Mouse (Mus musculus) heart, embryonic 15.5 days (tissue): ENCODE results near the gene Rnpep. TPM values are rescaled to one million over a fixed set of nuclear protein-coding genes. Genes with fewer than 3 reads are reported as not detected.

Source experiments
- ATAC-seq: fragments of 200-750 bp; cut with Nextera tagmentation; replicated peaks from 2 replicates; pipeline ENCODE4 v1.8.0; 2017; ENCODE audit warnings: low read depth, moderate TSS enrichment; ENCODE audit not compliant: insufficient number of reproducible peaks, insufficient read depth, low FRiP score
- H3K27ac ChIP-seq: fragments of 300-500 bp; sonication (generic); 2 replicates; pipeline ENCODE4 v1.5.1; 2015; ENCODE audit warnings: mild to moderate bottlenecking, inconsistent platforms
- H3K27me3 ChIP-seq: fragments of 300-500 bp; sonication (generic); 2 replicates; pipeline ENCODE4 v1.6.1; 2015; ENCODE audit warnings: inconsistent platforms
- H3K36me3 ChIP-seq: fragments of 300-500 bp; sonication (generic); 2 replicates; pipeline ENCODE4 v1.6.1; 2015; ENCODE audit warnings: mild to moderate bottlenecking, inconsistent platforms
- H3K4me1 ChIP-seq: fragments of 300-500 bp; sonication (generic); replicated peaks from 2 replicates; pipeline ENCODE4 v1.6.1; 2015; ENCODE audit warnings: inconsistent platforms
- H3K4me2 ChIP-seq: fragments of 300-500 bp; sonication (generic); 2 replicates; pipeline ENCODE4 v1.6.1; 2015; ENCODE audit warnings: inconsistent platforms, mild to moderate bottlenecking, moderate library complexity
- H3K4me3 ChIP-seq: fragments of 300-500 bp; sonication (generic); 2 replicates; pipeline ENCODE4 v1.5.1; 2015; ENCODE audit warnings: mild to moderate bottlenecking, inconsistent platforms
- H3K9ac ChIP-seq: fragments of 300-500 bp; sonication (generic); 2 replicates; pipeline ENCODE4 v1.6.1; 2015; ENCODE audit warnings: mild to moderate bottlenecking, inconsistent platforms
- H3K9me3 ChIP-seq: fragments of 300-500 bp; sonication (generic); replicated peaks from 2 replicates; pipeline ENCODE4 v1.6.1; 2016; ENCODE audit warnings: inconsistent platforms
- WGBS: fragments of 180-500 bp; shearing (Covaris S2); methylation state at CpG from one replicate; pipeline ENCODE4 v1.1.7; 2015; ENCODE audit warnings: mixed read lengths; 5-methylcytosine and 5-hydroxymethylcytosine counted together
- polyA plus RNA-seq: library from polyadenylated mRNA; unstranded; fragments of >200 nt; fragmentation: Nextera tagmentation; extraction: Ambion mirVana; gene quantifications from 2 replicates; pipeline ENCODE4 v1.2.1, GENCODE M21; 2015

Rnpep gene
- polyA plus RNA-seq, result 47.2 and 63.0 TPM in 2 replicates

DNA sequence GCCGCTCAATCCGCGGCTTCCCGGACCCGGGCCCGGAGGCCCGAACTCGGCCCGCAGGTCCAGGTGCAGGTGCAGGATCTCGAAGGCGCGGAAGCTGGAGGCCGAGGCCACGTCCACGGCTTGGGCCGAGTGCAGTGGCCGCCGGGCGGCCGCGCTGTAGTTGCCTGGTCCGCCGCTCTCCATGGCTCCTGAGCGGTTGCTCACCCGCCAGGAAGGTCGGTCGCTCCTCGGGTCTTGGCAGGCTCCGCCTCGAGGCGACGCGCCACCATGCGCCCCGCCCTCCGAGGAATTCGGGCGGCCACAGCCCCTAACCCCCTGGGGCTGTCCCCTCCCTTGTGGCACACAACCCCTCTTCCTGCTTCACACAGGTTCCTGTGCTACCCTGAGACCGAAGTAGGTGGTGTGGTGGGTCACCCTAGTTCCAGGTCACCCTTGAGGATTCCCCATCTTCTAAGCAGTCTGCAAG is at the start of gene Rnpep:
Rnpep (minus strand) TSS at position 259 of the 466 bp plus-strand sequence.
- H3K27ac ChIP-seq, result peak within 1 kb of the TSS; percentile 93
- peak within 1 kb of the TSS; percentile 87 for H3K4me2 ChIP-seq
- no peaks in the 10 kb centered on the region for H3K36me3 ChIP-seq
- H3K27me3 ChIP-seq, result no peaks in the 10 kb centered on the region
- H3K9me3 ChIP-seq, result no peaks in the 10 kb centered on the region
- peak; percentile 88 for ATAC-seq
- peak within 1 kb of the TSS; percentile 97 for H3K9ac ChIP-seq
- under 1% methylated on average over 38 of the region's 39 CpGs for WGBS
- peaks cover 31% of the 10 kb centered on the region for H3K4me1 ChIP-seq
- peak within 1 kb of the TSS; percentile 83 for H3K4me3 ChIP-seq

DNA sequence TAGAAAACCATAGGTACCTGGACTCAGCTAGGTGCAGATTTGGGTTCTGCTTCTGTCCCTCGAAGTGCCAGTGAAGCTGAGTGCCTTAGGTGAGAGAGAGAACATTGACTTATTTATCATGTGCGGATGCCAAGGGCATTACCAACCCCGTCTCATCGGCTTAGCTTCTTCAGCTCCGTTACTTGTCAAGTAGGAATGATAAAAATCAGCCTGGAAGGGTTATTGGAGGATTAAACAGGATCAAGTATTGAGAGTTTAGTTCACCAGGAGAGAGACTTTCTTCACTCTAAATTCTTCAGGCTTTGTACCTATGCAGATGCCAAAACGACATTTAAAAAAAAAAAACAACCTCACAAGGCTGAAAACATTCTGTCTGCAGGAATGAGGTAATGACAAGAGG is 46.7 kb upstream of the Rnpep start:
- H3K27me3 ChIP-seq, result no peaks in the 10 kb centered on the region
- no peak for ATAC-seq
- no peak overlapping the region for H3K9ac ChIP-seq
- no peak overlapping the region for H3K4me2 ChIP-seq
- no peak overlapping the region for H3K27ac ChIP-seq
- H3K36me3 ChIP-seq, result no peaks in the 10 kb centered on the region
- WGBS, result 57% methylated on average over 6 of the region's 6 CpGs
- H3K4me1 ChIP-seq, result peaks cover 9% of the 10 kb centered on the region
- H3K4me3 ChIP-seq, result no peak overlapping the region
- H3K9me3 ChIP-seq, result no peaks in the 10 kb centered on the region

DNA sequence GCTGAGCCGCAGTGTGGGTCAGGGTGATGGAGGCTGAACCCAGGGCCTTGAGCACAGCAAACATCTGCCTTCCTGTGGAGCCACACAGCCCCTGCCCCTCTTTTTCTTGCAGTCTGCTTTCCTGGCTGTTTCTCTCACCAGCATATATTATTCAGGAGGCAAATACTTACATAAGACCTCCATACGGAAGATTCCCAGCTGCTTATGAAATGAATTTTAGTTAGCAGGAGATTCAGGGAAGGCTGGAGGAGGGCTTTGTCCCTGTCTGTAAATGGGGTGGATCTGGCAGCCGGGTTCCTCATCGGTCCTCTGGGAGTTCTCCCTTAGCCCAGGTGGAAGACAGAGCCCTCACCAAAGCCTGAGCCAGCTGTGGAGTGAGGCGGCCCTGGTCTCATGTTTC is 44.5 kb upstream of the Rnpep start:
- 68% methylated on average over 5 of the region's 5 CpGs for WGBS
- no peak overlapping the region for H3K4me3 ChIP-seq
- H3K9ac ChIP-seq, result no peak overlapping the region
- H3K4me1 ChIP-seq, result peaks cover 18% of the 10 kb centered on the region
- no peaks in the 10 kb centered on the region for H3K9me3 ChIP-seq
- no peak overlapping the region for H3K27ac ChIP-seq
- ATAC-seq, result no peak
- H3K27me3 ChIP-seq, result no peaks in the 10 kb centered on the region
- no peak overlapping the region for H3K4me2 ChIP-seq
- H3K36me3 ChIP-seq, result no peaks in the 10 kb centered on the region

DNA sequence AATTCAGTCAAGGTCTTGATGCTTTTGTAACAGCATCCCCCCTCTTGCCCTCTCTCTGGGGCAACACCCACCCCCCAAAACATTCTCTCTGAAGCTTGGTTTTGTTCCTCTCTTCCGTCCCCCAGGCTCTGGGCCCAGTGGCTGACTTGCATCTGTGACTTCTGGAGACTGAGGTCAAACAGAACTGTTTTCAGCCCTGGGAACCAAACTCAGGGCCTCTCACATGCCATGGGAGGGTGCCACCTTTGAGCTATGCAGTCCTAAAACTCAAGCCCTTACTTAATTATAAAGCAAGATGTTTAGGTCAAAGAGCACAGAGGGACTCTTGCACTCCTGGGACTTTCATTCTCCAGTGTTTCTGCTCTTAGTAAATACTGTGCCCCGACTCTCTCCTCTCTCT is 42.0 kb upstream of the Rnpep start:
- no peaks in the 10 kb centered on the region for H3K36me3 ChIP-seq
- H3K4me3 ChIP-seq, result no peak overlapping the region
- H3K4me2 ChIP-seq, result no peak overlapping the region
- no peaks in the 10 kb centered on the region for H3K27me3 ChIP-seq
- no peak overlapping the region for H3K27ac ChIP-seq
- no peaks in the 10 kb centered on the region for H3K9me3 ChIP-seq
- WGBS, result 83% methylated on average over 2 of the region's 2 CpGs
- ATAC-seq, result no peak
- no peak overlapping the region for H3K9ac ChIP-seq
- peaks cover 13% of the 10 kb centered on the region for H3K4me1 ChIP-seq

DNA sequence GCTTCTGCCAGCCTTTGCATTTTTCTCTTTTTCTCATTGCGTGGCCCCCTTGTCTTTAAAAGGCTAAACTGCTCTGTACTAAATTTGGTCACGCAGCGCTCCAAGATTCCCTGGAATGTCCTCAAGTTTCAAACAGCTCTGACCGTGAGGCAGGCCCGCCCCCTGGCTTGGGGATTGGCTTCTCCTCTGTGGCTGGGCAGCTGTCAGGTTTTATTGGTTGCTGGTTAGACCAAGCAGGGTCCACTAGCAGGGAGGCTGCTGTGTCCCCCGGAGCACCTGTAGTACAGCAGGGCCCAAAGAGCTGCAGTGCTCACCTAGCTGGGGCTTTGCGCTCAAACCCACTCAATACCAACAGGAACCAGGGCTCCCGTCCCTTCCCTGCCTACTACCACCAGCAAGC is 40.7 kb upstream of the Rnpep start, which contains the start of gene Lmod1:
Lmod1 (plus strand) TSS at position 237 of the 400 bp plus-strand sequence.
- Histone ChIP-seq H3K36me3 (no peaks in the 10 kb centered on the region), H3K9ac (peak within 1 kb of the TSS; percentile 39; the same call in 1 of the 2 replicates), H3K4me3 (peak within 1 kb of the TSS; percentile 30), H3K27ac (peak within 1 kb of the TSS; percentile 62; the same call in 1 of the 2 replicates), H3K4me1 (peaks cover 12% of the 10 kb centered on the region), H3K27me3 (peaks cover 4% of the 10 kb centered on the region; the same call in 1 of the 2 replicates), H3K9me3 (no peaks in the 10 kb centered on the region), H3K4me2 (peak within 1 kb of the TSS; percentile 56)
- 12% methylated on average over 8 of the region's 8 CpGs for WGBS
- peak; percentile 53 for ATAC-seq

DNA sequence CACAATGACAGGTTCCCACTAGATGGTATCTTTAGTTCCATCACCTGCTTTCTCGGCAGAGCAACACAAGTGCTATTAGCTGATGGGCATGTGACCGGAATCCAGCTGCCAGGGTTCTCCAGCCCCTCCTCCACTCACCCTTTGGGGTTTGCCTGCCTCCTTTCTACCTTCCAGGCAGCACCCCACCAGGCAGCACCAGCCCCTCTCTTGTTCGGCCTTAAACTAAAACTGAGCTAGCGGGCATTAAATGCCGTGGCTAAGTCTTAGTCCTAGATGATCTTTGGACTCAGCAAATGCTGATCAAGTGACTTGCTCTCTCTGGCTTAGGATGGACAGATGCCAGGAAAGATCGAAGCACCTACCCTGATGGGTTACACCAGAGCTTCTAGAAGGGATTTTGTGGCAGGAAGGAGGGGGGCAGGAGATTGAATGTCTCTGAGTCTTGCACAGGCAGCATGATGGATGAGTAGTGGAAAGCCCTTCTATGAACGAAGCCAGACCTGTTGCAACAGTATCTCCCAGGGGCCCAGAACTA is 39.5 kb upstream of the Rnpep start:
- Histone ChIP-seq H3K4me3 (no peak overlapping the region), H3K27ac (no peak overlapping the region), H3K4me1 (peaks cover 9% of the 10 kb centered on the region), H3K4me2 (no peak overlapping the region), H3K27me3 (peaks cover 4% of the 10 kb centered on the region; the same call in 1 of the 2 replicates), H3K9me3 (no peaks in the 10 kb centered on the region), H3K9ac (no peak overlapping the region), H3K36me3 (no peaks in the 10 kb centered on the region)
- 80% methylated on average over 7 of the region's 7 CpGs for WGBS
- ATAC-seq, result no peak

DNA sequence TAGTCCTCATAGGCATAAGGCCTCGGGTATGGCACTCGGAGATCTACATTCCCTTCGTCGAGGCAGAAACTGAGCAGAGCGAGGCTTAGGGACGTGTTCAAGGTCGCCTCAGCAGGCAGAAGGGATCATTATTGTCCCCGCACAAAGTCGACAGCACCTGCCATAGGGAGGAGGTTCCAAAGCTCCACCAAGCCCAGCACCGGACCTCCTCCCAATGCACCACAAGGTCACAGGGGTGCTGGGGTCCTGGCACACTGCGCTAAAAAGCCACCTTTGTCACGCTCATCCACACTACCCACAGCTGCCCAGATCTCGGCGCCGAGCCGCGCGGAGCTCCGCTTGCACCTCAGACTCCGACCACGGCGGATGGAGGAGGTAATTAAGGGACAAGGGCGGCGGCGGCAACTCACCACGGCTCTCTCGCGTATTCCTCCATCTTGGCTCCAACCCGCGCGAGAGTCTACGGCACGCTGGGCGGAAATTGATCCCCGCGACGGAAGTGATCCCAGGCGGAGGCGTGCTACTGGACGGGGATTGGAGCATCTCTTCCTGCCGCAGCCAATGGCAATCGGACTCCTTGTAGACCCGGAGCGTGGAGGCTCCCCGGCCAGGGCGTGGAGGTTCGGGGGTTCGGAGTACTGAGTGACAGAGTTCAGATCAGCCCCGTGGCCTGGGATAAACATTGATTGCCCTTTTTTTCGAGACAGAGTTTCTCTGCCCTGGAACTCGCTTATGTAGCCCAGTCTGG is 29.6 kb upstream of the Rnpep start, which contains the start of gene Timm17a:
Timm17a (minus strand) TSS at position 495 of the 748 bp plus-strand sequence.
- Histone ChIP-seq H3K27me3 (no peaks in the 10 kb centered on the region), H3K27ac (peak within 1 kb of the TSS; percentile 87), H3K9me3 (no peaks in the 10 kb centered on the region), H3K36me3 (peaks cover 16% of the 10 kb centered on the region), H3K4me3 (peak within 1 kb of the TSS; percentile 74), H3K9ac (peak within 1 kb of the TSS; percentile 90), H3K4me1 (peaks cover 21% of the 10 kb centered on the region), H3K4me2 (peak within 1 kb of the TSS; percentile 76)
- ATAC-seq, result peak; percentile 99
- WGBS, result under 1% methylated on average over 51 of the region's 51 CpGs

DNA sequence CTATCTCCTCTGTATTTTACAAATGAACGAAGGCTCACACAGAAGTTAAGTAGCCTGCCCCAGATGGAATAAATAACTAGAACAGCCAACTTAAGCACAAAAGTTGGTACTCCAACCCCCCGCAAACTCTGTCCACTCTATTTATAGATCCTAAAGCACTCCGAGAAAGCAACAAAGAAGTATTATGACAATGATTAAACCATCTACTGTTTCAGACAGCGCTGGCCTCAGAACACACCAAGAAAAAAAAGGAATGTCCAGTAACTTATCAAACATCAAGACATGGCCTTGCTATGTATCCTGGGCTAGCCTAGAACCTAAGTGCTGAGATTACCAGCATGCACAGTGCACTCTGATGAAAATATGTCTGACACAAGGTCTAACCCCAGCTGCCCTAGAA is 28.3 kb upstream of the Rnpep start:
- Histone ChIP-seq H3K9ac (peak overlapping the region; percentile 90; the same call in 1 of the 2 replicates), H3K27me3 (no peaks in the 10 kb centered on the region), H3K4me1 (peaks cover 21% of the 10 kb centered on the region), H3K4me2 (peak overlapping the region; percentile 76), H3K9me3 (no peaks in the 10 kb centered on the region), H3K36me3 (peaks cover 26% of the 10 kb centered on the region), H3K4me3 (peak overlapping the region; percentile 74), H3K27ac (no peak overlapping the region)
- no peak for ATAC-seq
- WGBS, result 54% methylated on average over 4 of the region's 4 CpGs

DNA sequence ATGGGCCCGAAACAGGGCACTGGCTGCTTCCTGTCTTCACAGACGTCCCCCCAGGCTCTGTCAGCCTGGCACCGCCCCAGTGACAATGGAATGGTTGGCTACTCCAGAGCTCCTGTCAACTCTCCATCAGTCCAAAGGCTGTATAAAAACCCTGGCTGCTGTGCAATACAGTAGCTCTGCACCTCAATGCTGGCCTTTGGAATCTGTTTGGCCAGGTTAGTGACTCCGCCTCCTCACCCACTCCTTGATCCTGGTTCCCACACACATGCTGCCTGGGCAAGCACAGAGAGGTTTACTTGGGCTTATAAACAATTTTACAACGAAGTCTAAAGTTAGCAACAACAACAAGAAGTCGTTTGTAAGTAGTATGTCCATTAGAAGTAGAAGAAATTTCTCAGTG is 27.5 kb upstream of the Rnpep start:
- no peak overlapping the region for H3K9ac ChIP-seq
- no peak for ATAC-seq
- 67% methylated on average over 6 of the region's 6 CpGs for WGBS

DNA sequence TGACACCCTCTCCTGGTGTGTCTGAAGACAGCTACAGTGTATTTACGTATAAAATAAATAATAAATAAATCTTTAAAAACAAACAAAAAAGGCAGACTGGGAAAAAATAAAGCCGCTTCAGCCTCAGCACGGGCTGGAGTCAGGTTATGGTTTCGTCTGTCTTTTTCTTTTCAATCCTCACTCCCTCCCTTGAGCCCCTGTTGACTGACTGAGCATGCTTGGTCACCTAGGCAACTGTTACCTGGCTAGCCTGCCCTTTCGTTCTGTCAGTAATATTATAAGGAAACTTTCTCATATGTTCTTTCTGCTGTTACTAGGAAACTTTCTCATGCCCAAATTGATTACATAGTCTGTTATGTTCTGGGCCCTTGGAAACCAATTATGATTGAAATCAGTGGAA is 7.0 kb upstream of the Rnpep start:
- WGBS, result 81% methylated on average over 5 of the region's 5 CpGs
- no peak overlapping the region for H3K27ac ChIP-seq
- ATAC-seq, result no peak

More for the DNA sequence above, 27.5 kb upstream of the Rnpep start:
- Histone ChIP-seq H3K4me1 (peaks cover 21% of the 10 kb centered on the region), H3K9me3 (no peaks in the 10 kb centered on the region), H3K4me3 (no peak overlapping the region), H3K36me3 (peaks cover 33% of the 10 kb centered on the region), H3K27ac (no peak overlapping the region), H3K4me2 (peak overlapping the region; percentile 76), H3K27me3 (no peaks in the 10 kb centered on the region)

DNA sequence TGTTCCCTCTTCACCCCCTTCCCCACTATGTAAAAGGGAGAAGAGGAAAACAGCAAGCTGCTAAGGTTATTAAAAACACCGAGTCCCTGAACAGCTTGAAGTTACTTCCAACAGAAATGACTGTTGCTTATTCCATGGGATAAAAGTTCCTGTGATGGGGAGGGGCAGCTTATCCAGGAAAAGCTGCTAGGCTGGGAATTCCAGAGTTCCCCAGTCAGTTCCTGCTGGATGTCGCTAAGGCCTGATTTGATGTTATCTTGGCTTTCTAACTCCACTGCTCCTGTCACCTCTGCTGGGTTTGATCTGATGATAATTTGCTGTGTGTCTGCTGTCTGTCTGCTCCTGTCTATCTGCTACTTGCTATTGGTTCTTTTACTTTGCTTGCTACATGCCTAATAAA is 2.4 kb upstream of the Rnpep start:
- Histone ChIP-seq H3K27ac (no peak overlapping the region), H3K4me1 (peaks cover 23% of the 10 kb centered on the region), H3K36me3 (no peaks in the 10 kb centered on the region), H3K9ac (no peak overlapping the region), H3K27me3 (no peaks in the 10 kb centered on the region), H3K9me3 (no peaks in the 10 kb centered on the region), H3K4me3 (no peak overlapping the region), H3K4me2 (no peak overlapping the region)
- ATAC-seq, result no peak
- WGBS, result 42% methylated on average over 2 of the region's 2 CpGs

More for the DNA sequence above, 7.0 kb upstream of the Rnpep start:
- Histone ChIP-seq H3K36me3 (peaks cover 12% of the 10 kb centered on the region; the same call in 1 of the 2 replicates), H3K27me3 (no peaks in the 10 kb centered on the region), H3K9me3 (no peaks in the 10 kb centered on the region), H3K4me2 (no peak overlapping the region), H3K4me1 (no peaks in the 10 kb centered on the region), H3K4me3 (no peak overlapping the region), H3K9ac (no peak overlapping the region)
